In genomic region chr5:133774116-133774515, GRCm38 (mm10) we compare ENCODE assay signal across 31 mouse cellular contexts.
"Had no signal": no experiment of that assay in that cellular context is flagged by ENCODE, and none has a peak within 500 bp of the region (broad histone marks: within the 10 kb centered on the region; RNA-seq: fewer than 3 reads in every experiment).

No protein-coding gene starts in this region.

- DNase-seq: heart, adult 18-20 months; heart, adult 2 months; heart, postnatal 10 days; heart, postnatal 14 days; heart, postnatal 36 days; heart, postnatal 4 days; kidney, adult 11 months; kidney, postnatal 14 days; kidney, postnatal 25 days; layer of hippocampus, adult 9-11 months; layer of hippocampus, postnatal 36 days had no signal

- H3K36me3 ChIP-seq: heart, embryonic 10.5 days; heart, embryonic 12.5 days; heart, embryonic 13.5 days; heart, embryonic 15.5 days; hindbrain, embryonic 10.5 days; hindbrain, embryonic 12.5 days; hindbrain, embryonic 13.5 days; hindbrain, embryonic 15.5 days; intestine, embryonic 15.5 days; kidney, embryonic 15.5 days had no signal

- H3K27ac ChIP-seq: heart, adult 2 months; heart, embryonic 10.5 days; heart, embryonic 13.5 days; heart, embryonic 15.5 days; hindbrain, embryonic 10.5 days; hindbrain, embryonic 12.5 days; hindbrain, embryonic 13.5 days; hindbrain, embryonic 14.5 days; hindbrain, embryonic 15.5 days; hindbrain, postnatal 0 days; intestine, embryonic 15.5 days; kidney, embryonic 15.5 days; kidney, postnatal 0 days; layer of hippocampus, adult 2 months; left cerebral cortex, adult 2 months had no signal

- H3K4me3 ChIP-seq: heart, adult 2 months; heart, embryonic 10.5 days; heart, embryonic 12.5 days; heart, embryonic 13.5 days; heart, embryonic 15.5 days; hindbrain, embryonic 10.5 days; hindbrain, embryonic 12.5 days; hindbrain, embryonic 13.5 days; hindbrain, embryonic 15.5 days; intestine, embryonic 15.5 days; kidney, embryonic 15.5 days; layer of hippocampus, adult 2 months; left cerebral cortex, adult 2 months had no signal

- H3K9ac ChIP-seq: heart, embryonic 12.5 days; heart, embryonic 13.5 days; heart, embryonic 15.5 days; hindbrain, embryonic 12.5 days; hindbrain, embryonic 13.5 days; hindbrain, embryonic 14.5 days; hindbrain, embryonic 15.5 days; intestine, embryonic 15.5 days; kidney, embryonic 15.5 days had no signal

- H3K9me3 ChIP-seq: heart, embryonic 10.5 days; heart, embryonic 12.5 days; heart, embryonic 13.5 days; heart, embryonic 15.5 days; hindbrain, embryonic 10.5 days; hindbrain, embryonic 12.5 days; hindbrain, embryonic 13.5 days; hindbrain, embryonic 15.5 days; intestine, embryonic 15.5 days; kidney, embryonic 15.5 days had no signal

- H3K4me1 ChIP-seq: heart, embryonic 10.5 days; heart, embryonic 12.5 days; heart, embryonic 13.5 days; heart, embryonic 15.5 days; hindbrain, embryonic 10.5 days; hindbrain, embryonic 12.5 days; hindbrain, embryonic 13.5 days; hindbrain, embryonic 15.5 days; intestine, embryonic 15.5 days; kidney, embryonic 15.5 days had no signal

- ATAC-seq: hindbrain, embryonic 16.5 days; hindbrain, postnatal 0 days; inflammation-experienced regulatory T-cells, adult 6 months; intestine, embryonic 15.5 days; intestine, embryonic 16.5 days; intestine, postnatal 0 days had no signal

- H3K4me2 ChIP-seq: heart, embryonic 11.5 days; heart, embryonic 12.5 days; heart, embryonic 13.5 days; heart, embryonic 15.5 days; hindbrain, embryonic 12.5 days; hindbrain, embryonic 13.5 days; hindbrain, embryonic 14.5 days; hindbrain, embryonic 15.5 days; intestine, embryonic 15.5 days; kidney, embryonic 15.5 days had no signal

- H3K27me3 ChIP-seq: heart, embryonic 12.5 days; heart, embryonic 13.5 days; heart, embryonic 15.5 days; hindbrain, embryonic 12.5 days; hindbrain, embryonic 13.5 days; hindbrain, embryonic 15.5 days; intestine, embryonic 15.5 days; kidney, embryonic 15.5 days had no signal
